Mouse (Mus musculus): ENCODE results near the gene Hyou1. TPM values are rescaled to one million over a fixed set of nuclear protein-coding genes. Genes with fewer than 3 reads are reported as not detected.
"Not testable (repeated sequence)": the region's sequence is repeated elsewhere in the genome, so short reads cannot be mapped to it uniquely, and the experiment has no call there.

Hyou1 gene
- total and polyA plus RNA-seq, 2 experiments from 2014 or later: 17.4 to 95.7 TPM

- ATAC-seq (no peak), DNase-seq (ENCODE audit: low spot score) (peak; percentile 33)
- Histone ChIP-seq H3K9me3 (ENCODE audit: low read length) (no peaks in the 10 kb centered on the region), H3K9ac (replicated peaks; ENCODE audit: low read length) (peak within 1 kb of the TSS; percentile 78), H3K27me3 (ENCODE audit: insufficient read depth, low read length) (no peaks in the 10 kb centered on the region), H3K4me2 (ENCODE audit: low read depth, low read length) (peak within 1 kb of the TSS; percentile 97), H3K27ac (peak within 1 kb of the TSS; percentile 79), H3K4me1 (ENCODE audit: insufficient read depth, low read length) (peaks cover 6% of the 10 kb centered on the region; the same call in 1 of the 2 replicates), H3K36me3 (ENCODE audit: insufficient read depth, low read length) (0 out of 2 replicates have a peak, but pooled peaks cover 2% of the 10 kb centered on the region), H3K4me3 (ENCODE audit: low read length) (peak within 1 kb of the TSS; percentile 81)
- 76% methylated on average over 14 of the region's 14 CpGs for WGBS
- no peak for TF ChIP-seq CTCF (IDR thresholded peaks at IDR 0.05; ENCODE audit: low read depth)
These were observed 39.5 kb downstream of the Hyou1 start, which contains the start of gene Ccdc84 for GRCm38 (mm10) chr9:44418519-44419385. TSS of gene Ccdc84 (minus strand) at chr9:44418569.

- H3K4me1 ChIP-seq (ENCODE audit: insufficient read depth, low read length); H3K4me3 ChIP-seq (ENCODE audit: low read length); DNase-seq (ENCODE audit: low spot score); H3K36me3 ChIP-seq (ENCODE audit: insufficient read depth, low read length); H3K4me2 ChIP-seq (ENCODE audit: low read depth, low read length); H3K9ac ChIP-seq (replicated peaks; ENCODE audit: low read length); H3K27me3 ChIP-seq (ENCODE audit: insufficient read depth, low read length); ATAC-seq; H3K27ac ChIP-seq; H3K9me3 ChIP-seq (ENCODE audit: low read length): not testable (repeated sequence)
- WGBS: 91% methylated on average over 9 of the region's 9 CpGs
These were observed 40.4 kb downstream of the Hyou1 start for GRCm38 (mm10) chr9:44419730-44420129.

GRCm38 (mm10) chr9:44420280-44420898 lies 41.1 kb downstream of the Hyou1 start:
- Histone ChIP-seq H3K27me3 (ENCODE audit: insufficient read depth, low read length) (no peaks in the 10 kb centered on the region), H3K9ac (replicated peaks; ENCODE audit: low read length) (no peak overlapping the region), H3K4me3 (ENCODE audit: low read length) (no peak overlapping the region), H3K9me3 (ENCODE audit: low read length) (no peaks in the 10 kb centered on the region), H3K36me3 (ENCODE audit: insufficient read depth, low read length) (no peaks in the 10 kb centered on the region), H3K27ac (no peak overlapping the region), H3K4me1 (ENCODE audit: insufficient read depth, low read length) (peaks cover 6% of the 10 kb centered on the region; the same call in 1 of the 2 replicates), H3K4me2 (ENCODE audit: low read depth, low read length) (no peak overlapping the region)
- DNase-seq (ENCODE audit: low spot score) (no peak), ATAC-seq (no peak)
- 69% methylated on average over 5 of the region's 5 CpGs for WGBS
- no peak for TF ChIP-seq CTCF (IDR thresholded peaks at IDR 0.05; ENCODE audit: low read depth)

- no peak overlapping the region for H3K4me3 ChIP-seq (ENCODE audit: low read length)
- no peaks in the 10 kb centered on the region for H3K36me3 ChIP-seq (ENCODE audit: insufficient read depth, low read length)
- WGBS: 88% methylated on average over 4 of the region's 4 CpGs
- no peak overlapping the region for H3K4me2 ChIP-seq (ENCODE audit: low read depth, low read length)
- no peak overlapping the region for H3K27ac ChIP-seq
- H3K4me1 ChIP-seq (ENCODE audit: insufficient read depth, low read length): no peaks in the 10 kb centered on the region
- TF ChIP-seq CTCF (IDR thresholded peaks at IDR 0.05; ENCODE audit: low read depth): no peak
- H3K9me3 ChIP-seq (ENCODE audit: low read length): no peaks in the 10 kb centered on the region
- ATAC-seq: no peak
- DNase-seq (ENCODE audit: low spot score): no peak
- no peak overlapping the region for H3K9ac ChIP-seq (replicated peaks; ENCODE audit: low read length)
- no peaks in the 10 kb centered on the region for H3K27me3 ChIP-seq (ENCODE audit: insufficient read depth, low read length)
These were observed 44.3 kb downstream of the Hyou1 start for GRCm38 (mm10) chr9:44423576-44423975.

GRCm38 (mm10) chr9:44432577-44433185 lies 53.4 kb downstream of the Hyou1 start:
- no peak for TF ChIP-seq CTCF (IDR thresholded peaks at IDR 0.05; ENCODE audit: low read depth)

GRCm38 (mm10) chr9:44435747-44436146 lies 56.5 kb downstream of the Hyou1 start:
- no peaks in the 10 kb centered on the region for H3K36me3 ChIP-seq (ENCODE audit: insufficient read depth, low read length)
- no peak for ATAC-seq
- no peaks in the 10 kb centered on the region for H3K4me1 ChIP-seq (ENCODE audit: insufficient read depth, low read length)
- no peak for DNase-seq (ENCODE audit: low spot score)
- WGBS: 86% methylated on average over 6 of the region's 6 CpGs
- no peak for TF ChIP-seq CTCF (IDR thresholded peaks at IDR 0.05; ENCODE audit: low read depth)
- H3K27ac ChIP-seq: no peak overlapping the region
- no peaks in the 10 kb centered on the region for H3K9me3 ChIP-seq (ENCODE audit: low read length)
- H3K27me3 ChIP-seq (ENCODE audit: insufficient read depth, low read length): no peaks in the 10 kb centered on the region
- H3K4me3 ChIP-seq (ENCODE audit: low read length): no peak overlapping the region
- H3K9ac ChIP-seq (replicated peaks; ENCODE audit: low read length): no peak overlapping the region
- no peak overlapping the region for H3K4me2 ChIP-seq (ENCODE audit: low read depth, low read length)

More at GRCm38 (mm10) chr9:44432577-44433185, 53.4 kb downstream of the Hyou1 start:
- H3K9ac ChIP-seq (replicated peaks; ENCODE audit: low read length): no peak overlapping the region
- no peaks in the 10 kb centered on the region for H3K27me3 ChIP-seq (ENCODE audit: insufficient read depth, low read length)
- H3K36me3 ChIP-seq (ENCODE audit: insufficient read depth, low read length): no peaks in the 10 kb centered on the region
- H3K4me2 ChIP-seq (ENCODE audit: low read depth, low read length): no peak overlapping the region
- no peak overlapping the region for H3K27ac ChIP-seq
- H3K4me3 ChIP-seq (ENCODE audit: low read length): no peak overlapping the region
- no peaks in the 10 kb centered on the region for H3K4me1 ChIP-seq (ENCODE audit: insufficient read depth, low read length)
- DNase-seq (ENCODE audit: low spot score) (no peak), ATAC-seq (no peak)
- no peaks in the 10 kb centered on the region for H3K9me3 ChIP-seq (ENCODE audit: low read length)
- WGBS: 56% methylated on average over 5 of the region's 5 CpGs
